Mouse (Mus musculus): ENCODE measurements around the gene Kap. TPM values are rescaled to one million over a fixed set of nuclear protein-coding genes. Genes with fewer than 3 reads are reported as not detected.

The Kap gene
- polyA plus RNA-seq, 1 experiment = not detected

DNA sequence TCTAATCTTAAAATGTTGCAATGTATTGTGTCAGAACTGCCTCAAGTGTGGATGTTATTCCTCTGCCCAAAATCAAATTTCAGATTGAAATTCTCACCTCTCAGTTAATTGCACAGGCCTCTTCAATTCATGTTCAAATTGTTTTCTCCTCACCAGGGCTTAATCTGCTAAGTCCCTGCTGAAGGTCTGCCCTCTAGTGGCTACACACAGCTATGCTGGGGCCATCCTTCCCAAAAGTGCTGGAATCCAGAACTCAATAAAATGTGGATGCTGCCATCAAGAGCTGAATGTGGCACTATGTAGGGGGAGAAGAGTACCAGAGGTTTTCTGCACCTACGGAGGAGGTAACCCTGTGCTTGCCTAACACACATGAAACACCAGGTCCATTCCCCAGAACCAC is 41.2 kb downstream of the Kap start:
- no peak for DNase-seq
- whole genome bisulfite sequencing = 45% methylated on average over 1 of the region's 1 CpGs
- TF ChIP-seq POLR2A (IDR thresholded peaks at IDR 0.05; ENCODE audit: borderline replicate concordance, extremely low read depth, low read depth, low read length) = no peak
- peak; percentile 46 for TF ChIP-seq CTCF (IDR thresholded peaks at IDR 0.05; ENCODE audit: insufficient read depth, low read length)
- no peaks in the 10 kb centered on the region for H3K4me1 ChIP-seq (ENCODE audit: control insufficient read depth, insufficient read depth, low read length)
- no peak overlapping the region for H3K4me3 ChIP-seq (replicated peaks; ENCODE audit: extremely low read depth, low read depth, low read length)

Other genes starting within 250 kb of the Kap start
- gene Etv6, start 181.9 kb upstream of the Kap start, polyA plus RNA-seq (2012; rRNA removed) = 20.9 and 25.9 TPM in 2 replicates

Data from lung, adult 2 months (tissue).